Mouse (Mus musculus) T-cell, adult 2 months (primary cell): ENCODE measurements around the gene Hnrnpa3.
"Not testable (repeated sequence)": the region's sequence is repeated elsewhere in the genome, so short reads cannot be mapped to it uniquely, and the experiment has no call there.

Source experiments
- DNase-seq: peaks from one replicate; pipeline ENCODE4 v3.0.0; 2022; ENCODE audit warnings: low spot score

Gene Hnrnpa3

DNA sequence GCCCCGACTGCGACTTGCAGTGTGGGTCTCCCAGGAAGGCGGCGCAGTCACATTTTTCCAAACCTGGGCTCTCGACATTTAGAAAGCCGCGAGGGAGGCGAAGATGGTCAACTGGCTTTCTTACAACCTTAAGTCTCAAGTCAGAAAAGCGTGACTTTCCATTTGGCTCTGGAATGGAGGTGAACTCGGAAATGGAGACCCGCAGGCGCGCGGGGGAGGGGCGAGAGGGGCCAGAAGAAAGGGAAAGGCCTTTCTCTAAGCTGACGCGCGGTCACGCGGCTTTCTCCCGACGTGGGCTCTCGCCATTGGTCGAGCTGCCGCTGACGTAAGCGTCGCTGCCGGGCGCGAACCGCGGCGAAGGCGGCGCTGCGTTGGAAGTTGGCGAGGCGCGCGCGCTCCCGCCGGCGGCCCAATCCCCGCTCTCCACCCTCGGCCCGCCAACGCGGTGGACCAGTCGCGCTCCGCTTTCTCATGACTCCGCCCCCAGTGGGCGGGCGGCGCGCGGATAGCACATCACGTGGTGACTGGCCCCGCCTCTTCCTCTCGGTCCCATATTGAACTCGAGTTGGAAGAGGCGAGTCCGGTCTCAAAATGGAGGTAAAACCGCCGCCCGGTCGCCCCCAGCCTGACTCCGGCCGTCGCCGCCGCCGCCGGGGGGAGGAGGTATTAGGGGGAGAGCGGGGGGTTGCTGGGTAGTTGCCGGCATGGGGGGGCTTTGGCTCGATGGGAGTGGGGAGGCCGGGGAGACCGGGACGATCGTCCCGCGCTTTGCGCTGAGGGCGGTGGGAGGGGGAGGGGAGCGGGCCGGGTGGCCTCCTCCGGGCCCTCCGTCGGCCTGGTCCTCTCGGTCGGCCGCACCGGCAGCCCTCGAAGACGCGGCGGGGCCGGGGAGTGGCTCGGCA is at the start of gene Hnrnpa3:
Gene Hnrnpa3 (plus strand): TSS at position 535 of the 902 bp plus-strand sequence.
- DNase-seq, result peak; percentile 100

GRCm38 (mm10) chr2:75609971-75610370 is 49.1 kb upstream of the Hnrnpa3 start:
- DNase-seq, result no peak

GRCm38 (mm10) chr2:75610602-75611001 is 48.5 kb upstream of the Hnrnpa3 start:
- DNase-seq, result not testable (repeated sequence)

GRCm38 (mm10) chr2:75611041-75611805 is 47.8 kb upstream of the Hnrnpa3 start:
- no peak for DNase-seq

DNA sequence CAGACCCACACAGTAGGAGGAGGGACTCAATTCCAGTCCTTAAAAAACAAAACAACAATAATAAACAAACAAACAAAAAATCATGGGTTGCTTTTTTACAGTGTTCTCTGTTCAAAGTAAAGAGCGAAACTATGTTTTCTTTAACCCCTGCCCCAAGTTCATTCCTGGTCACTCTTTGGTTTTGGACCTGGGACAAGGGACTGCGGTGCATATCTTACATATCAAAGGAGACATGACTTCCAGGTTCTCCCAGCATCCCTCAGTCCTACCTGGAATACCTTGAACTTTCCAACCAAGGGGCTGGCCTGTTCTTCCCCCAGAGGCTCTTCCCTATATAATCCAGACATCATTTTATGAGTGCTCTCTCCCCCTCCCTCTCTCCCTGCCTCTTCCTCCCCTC is 47.1 kb upstream of the Hnrnpa3 start:
- no peak for DNase-seq

GRCm38 (mm10) chr2:75612981-75613567 is 46.0 kb upstream of the Hnrnpa3 start:
- no peak for DNase-seq

- DNase-seq, result no peak
Measured at GRCm38 (mm10) chr2:75614577-75614976, 44.5 kb upstream of the Hnrnpa3 start.

DNA sequence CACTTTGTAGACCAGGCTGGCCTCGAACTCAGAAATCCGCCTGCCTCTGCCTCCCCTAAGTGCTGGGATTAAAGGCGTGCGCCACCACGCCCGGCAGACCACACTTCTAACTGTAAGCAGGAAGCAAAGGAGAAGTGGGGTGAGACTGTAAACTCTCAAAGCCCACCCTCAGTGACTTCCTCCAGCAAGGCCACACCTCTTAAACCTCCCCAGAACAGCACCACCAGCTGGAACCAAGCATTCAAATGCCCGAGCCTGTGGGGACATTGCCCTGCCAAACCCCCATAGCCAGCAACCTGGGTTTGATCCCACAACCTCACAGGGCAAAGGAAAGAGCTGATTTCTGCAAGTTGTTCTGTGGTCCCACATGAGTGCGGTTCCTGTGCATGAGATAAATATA is 42.1 kb upstream of the Hnrnpa3 start:
- no peak for DNase-seq

DNA sequence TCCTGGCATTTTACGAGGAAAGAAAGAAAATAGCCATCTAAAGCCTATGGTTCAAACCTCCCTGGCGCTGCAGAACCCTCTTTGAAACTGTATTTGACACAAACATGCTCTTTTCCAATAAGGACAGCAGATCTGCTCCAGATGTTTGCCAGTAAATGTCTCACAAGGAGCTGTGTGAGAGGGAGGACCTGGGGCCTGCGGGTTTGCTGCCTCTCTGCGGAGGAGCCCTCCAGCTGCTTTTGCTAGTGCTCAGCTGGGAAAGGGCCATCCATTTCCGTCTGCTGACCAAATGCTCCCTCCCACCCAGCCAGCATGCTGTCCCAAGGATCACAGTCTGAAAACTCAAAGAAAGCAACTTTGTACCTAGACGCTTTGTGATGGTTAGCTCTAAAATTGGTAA is 40.3 kb upstream of the Hnrnpa3 start:
- no peak for DNase-seq

DNA sequence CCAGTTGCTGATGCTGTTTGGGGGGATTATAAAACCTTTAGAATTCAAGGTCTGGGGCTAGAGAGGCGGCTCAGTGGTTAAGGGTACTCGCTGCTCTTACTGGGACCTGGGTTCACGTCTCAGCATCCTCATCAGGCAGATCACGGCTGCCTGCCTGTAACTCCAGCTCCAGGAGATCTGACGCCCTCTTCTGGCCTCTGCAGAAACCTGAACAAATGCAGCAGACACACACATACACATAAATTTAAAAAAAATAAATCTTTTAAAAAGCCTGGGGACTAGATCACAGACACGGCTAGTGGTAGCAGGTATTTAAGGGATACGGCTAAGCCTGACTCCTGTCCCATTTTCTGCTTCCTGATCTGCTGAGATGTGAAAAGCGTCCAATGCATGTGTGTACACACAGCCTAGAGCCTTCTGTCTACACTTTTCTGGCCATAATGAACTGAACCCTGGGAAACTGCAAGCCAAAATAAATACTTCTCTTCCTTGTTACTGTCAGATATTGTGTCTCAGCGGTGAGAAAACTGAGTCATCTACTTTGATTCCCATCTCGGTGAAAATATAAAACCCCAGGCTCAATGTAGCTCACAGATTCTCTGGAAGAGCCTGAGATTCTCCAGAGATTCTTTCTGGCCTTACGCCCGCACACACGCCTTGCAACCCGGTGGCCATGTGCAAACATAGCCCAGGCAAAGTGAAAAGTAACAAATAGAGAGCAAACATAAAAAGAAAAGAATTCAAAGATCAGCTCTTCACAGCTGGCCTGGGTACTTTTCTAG is 37.0 kb upstream of the Hnrnpa3 start:
- DNase-seq, result no peak

GRCm38 (mm10) chr2:75625086-75625485 is 34.0 kb upstream of the Hnrnpa3 start:
- no peak for DNase-seq

GRCm38 (mm10) chr2:75626597-75627440 is 32.2 kb upstream of the Hnrnpa3 start:
- no peak for DNase-seq

DNA sequence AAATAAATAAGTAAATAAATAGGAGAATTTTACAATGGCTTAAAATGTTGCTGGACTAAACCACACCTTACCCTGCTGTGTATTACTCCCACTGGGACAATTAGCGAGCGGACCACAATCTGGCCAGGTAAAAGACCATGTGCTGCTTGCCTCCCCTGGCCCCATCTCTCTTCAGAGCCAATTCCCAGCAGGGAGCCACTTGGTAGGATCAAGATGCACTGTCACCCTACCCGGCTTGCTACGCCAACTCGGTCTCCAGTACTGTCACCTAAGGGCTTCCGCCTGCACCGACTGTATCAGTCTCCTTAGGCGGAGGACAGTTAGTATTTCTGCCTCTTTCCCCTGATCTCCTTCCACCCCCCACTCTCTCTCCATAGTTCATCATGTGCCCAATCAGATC is 30.6 kb upstream of the Hnrnpa3 start:
- DNase-seq, result no peak

GRCm38 (mm10) chr2:75631421-75631820 is 27.6 kb upstream of the Hnrnpa3 start:
- DNase-seq, result no peak

DNA sequence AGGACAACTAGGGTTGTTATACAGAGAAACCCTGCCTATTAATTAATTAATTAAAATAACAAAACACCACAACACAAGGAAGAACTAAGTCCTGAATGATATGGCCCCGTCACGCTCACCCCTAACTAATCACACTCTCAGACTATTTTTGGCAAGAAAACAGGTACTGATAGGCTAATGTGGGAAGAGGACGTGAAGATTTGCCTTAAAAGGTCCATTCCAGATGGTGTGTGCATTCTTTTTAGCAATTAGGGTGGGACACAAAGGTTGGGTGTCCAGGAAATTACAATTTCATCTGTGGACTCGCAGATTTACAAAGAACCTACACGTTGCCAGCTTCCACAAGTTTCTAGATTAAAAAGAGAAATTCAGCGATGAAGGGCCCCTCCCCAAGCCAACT is 27.0 kb upstream of the Hnrnpa3 start:
- DNase-seq, result no peak

- no peak for DNase-seq
Measured at GRCm38 (mm10) chr2:75632721-75633181, 26.3 kb upstream of the Hnrnpa3 start.

GRCm38 (mm10) chr2:75633381-75633780 is 25.7 kb upstream of the Hnrnpa3 start:
- no peak for DNase-seq

- no peak for DNase-seq
Measured at GRCm38 (mm10) chr2:75633784-75634183, 25.3 kb upstream of the Hnrnpa3 start.

GRCm38 (mm10) chr2:75634431-75634830 is 24.6 kb upstream of the Hnrnpa3 start:
- not testable (repeated sequence) for DNase-seq

GRCm38 (mm10) chr2:75636261-75637054 is 22.6 kb upstream of the Hnrnpa3 start:
- peak; percentile 70 for DNase-seq
